Mouse (Mus musculus) colon, adult 2 months (tissue): ENCODE results near the gene Faim. TPM values are rescaled to one million over a fixed set of nuclear protein-coding genes. Genes with fewer than 3 reads are reported as not detected.

ENCODE experiments used
- polyA plus RNA-seq: library from polyadenylated mRNA; depleted of rRNA; stranded (reverse); fragments of >200 nt; gene quantifications from 2 replicates; pipeline ENCODE4 v1.2.3, GENCODE M21; 2012; rRNA removed

Gene Faim
- 2.5 and 2.7 TPM in 2 replicates for polyA plus RNA-seq

DNA sequence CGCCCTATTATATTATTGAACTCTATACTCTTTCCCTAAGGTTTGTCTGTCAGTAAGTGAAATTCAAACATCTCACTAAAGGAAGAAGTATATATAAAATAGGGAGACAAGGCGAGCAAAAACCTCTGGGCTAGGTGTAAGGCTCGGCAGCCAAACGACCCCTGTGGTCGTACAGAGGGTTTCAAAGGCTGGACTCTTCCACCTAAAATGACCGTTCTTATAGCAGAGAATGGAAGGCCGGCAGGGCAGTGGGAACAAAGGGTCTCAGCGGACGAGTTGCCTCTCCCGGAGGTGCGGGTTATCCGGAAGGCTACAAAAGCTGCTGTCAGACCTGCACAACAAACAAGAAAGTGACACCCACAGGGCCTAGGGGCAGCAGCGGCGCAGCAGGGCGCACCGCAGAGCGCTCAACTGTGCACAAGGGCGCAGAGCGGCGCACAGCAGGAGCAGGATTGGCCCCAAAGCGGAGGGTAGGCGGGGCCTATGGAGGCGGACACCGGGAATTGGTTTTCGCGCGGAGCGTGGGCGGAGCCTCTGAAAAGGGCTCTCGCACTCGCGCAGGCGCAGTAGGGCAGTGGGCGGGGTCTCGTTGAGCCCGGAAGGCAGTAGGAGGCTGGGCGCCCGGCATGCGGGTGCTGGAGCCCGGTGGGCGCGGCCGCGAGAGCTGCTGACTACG is at the start of gene Faim:
Faim (plus strand) TSS at position 574 of the 676 bp plus-strand sequence.

DNA sequence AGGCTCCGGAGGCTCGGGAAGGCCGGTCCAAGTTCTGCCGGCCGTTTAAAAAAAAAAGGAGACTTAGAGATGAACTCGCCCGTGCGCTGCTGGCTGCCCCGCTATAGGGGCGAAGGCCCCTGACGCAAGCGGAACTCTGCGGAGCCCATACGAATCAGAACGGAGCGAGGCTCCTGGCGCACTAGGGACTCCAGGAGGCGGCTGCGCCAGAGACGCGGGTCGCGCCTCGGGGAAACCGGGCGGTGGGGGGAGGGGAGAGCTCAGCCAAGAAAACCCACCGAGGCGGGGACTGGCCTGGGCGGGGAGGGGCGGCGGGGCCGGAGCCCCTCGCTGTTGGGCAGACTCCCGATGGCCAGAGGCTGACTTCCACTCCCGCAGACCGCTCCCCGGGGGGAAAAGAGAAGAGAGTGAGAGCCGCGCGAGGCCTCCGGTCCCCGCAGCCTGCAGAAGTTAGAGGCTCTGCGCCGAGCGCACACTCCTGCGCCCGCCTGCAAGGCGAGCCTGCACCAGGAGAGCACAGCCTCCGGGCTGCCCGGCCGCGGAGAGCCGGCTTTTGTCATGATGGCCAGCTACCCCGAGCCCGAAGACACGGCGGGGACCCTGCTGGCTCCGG is 31.0 kb upstream of the Faim start, which contains the start of gene Foxl2:
Foxl2 (plus strand) TSS at position 186 of the 613 bp plus-strand sequence.

DNA sequence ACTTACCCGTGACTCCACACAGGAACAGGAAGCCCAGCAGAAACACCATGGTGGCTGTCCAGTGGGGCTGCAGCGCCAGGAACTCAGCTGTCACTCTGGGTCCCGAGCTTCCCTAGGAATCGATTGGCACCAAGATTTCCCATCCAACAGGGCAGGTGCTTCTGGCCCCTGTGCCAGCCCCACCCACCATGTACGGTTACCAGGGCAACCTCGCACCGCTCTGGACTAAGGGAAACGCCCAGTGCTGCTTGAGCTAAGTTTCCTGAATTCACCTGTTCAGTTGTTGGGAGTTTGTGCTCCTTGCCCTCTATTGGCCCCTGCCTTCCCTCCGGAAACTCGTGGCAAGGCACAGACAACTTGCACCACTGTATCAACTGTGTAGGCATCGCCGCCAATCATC is 49.4 kb downstream of the Faim start, which contains the start of gene Gm1123:
Gm1123 (minus strand) TSS at position 141 of the 400 bp plus-strand sequence.

Other genes with a start within 250 kb of the Faim start
- gene Prr23a1, start 143.9 kb upstream of the Faim start, polyA plus RNA-seq = not detected in 2 replicates
- not detected in 2 replicates for gene Prr23a2, start 129.9 kb upstream of the Faim start, polyA plus RNA-seq
- not detected in 2 replicates for gene Prr23a3, start 121.6 kb upstream of the Faim start, polyA plus RNA-seq
- not detected in 2 replicates for gene 7420426K07Rik, start 83.3 kb upstream of the Faim start, polyA plus RNA-seq
- not detected in 2 replicates for gene Foxl2, start 31.1 kb upstream of the Faim start, polyA plus RNA-seq
- gene Gm1123, start 49.3 kb downstream of the Faim start, polyA plus RNA-seq = 91.2 and 108 TPM in 2 replicates
- 1.4 and 2.1 TPM in 2 replicates for gene Pik3cb, start 154.2 kb downstream of the Faim start, polyA plus RNA-seq